Mouse (Mus musculus): ENCODE measurements at regions not wholly inside any gene's neighbourhood (a gene's known extent, or its start where the extent isn't known, plus 50 kb on each side); places are given as distances from the start of the nearest gene placed in this dataset.
A peak's percentile ranks its signal among the peaks of the same experiment; 100 is the strongest.

DNA sequence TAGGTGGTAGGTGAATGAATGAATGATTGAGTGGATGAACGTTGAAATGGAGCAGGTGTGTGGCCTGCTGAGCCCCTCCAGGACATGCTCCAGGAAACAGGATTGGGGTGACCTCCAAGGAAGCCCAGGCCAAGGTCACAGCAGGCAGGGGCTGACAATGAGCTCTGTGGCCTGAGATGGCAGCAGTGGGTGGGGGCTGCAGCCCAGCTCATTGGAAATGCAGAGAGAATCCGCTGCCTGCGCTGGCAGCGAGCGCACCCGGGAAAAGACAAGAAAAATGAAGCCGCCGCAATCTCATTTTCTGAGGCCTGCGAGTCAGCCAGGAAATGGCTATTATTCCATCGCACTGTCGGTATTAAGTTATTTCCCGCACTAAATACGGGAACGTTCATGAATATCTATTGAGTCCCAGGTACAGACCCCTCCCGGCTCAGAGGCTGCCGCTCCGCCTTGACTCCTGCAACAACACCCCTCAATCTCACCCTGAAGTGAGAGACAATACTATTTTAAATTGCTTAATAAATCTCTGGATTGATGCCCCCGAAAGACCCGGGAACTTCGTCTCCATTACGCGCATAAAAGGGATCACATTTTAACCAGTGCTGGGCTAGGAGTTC is 153.7 kb downstream of the Cryba4 start:
- Histone ChIP-seq H3K4me1 (ENCODE audit: insufficient read depth) (peaks cover 27% of the 10 kb centered on the region), H3K9me3 (ENCODE audit: low read length) (no peaks in the 10 kb centered on the region), H3K4me3 (ENCODE audit: low read depth, low read length) (no peak overlapping the region), H3K27me3 (ENCODE audit: insufficient read depth, low read length) (no peaks in the 10 kb centered on the region), H3K27ac (ENCODE audit: low read depth, low read length) (peak overlapping the region; percentile 36; the same call in 1 of the 2 replicates), H3K4me2 (ENCODE audit: low read depth) (peak overlapping the region; percentile 23; the same call in 1 of the 2 replicates), H3K9ac (no peak overlapping the region), H3K36me3 (ENCODE audit: insufficient read depth) (no peaks in the 10 kb centered on the region)
- 18% methylated on average over 22 of the region's 22 CpGs for WGBS
- ATAC-seq (no peak), DNase-seq (peak; percentile 68)
- TF ChIP-seq CTCF (IDR thresholded peaks at IDR 0.05; ENCODE audit: low read depth) = no peak

DNA sequence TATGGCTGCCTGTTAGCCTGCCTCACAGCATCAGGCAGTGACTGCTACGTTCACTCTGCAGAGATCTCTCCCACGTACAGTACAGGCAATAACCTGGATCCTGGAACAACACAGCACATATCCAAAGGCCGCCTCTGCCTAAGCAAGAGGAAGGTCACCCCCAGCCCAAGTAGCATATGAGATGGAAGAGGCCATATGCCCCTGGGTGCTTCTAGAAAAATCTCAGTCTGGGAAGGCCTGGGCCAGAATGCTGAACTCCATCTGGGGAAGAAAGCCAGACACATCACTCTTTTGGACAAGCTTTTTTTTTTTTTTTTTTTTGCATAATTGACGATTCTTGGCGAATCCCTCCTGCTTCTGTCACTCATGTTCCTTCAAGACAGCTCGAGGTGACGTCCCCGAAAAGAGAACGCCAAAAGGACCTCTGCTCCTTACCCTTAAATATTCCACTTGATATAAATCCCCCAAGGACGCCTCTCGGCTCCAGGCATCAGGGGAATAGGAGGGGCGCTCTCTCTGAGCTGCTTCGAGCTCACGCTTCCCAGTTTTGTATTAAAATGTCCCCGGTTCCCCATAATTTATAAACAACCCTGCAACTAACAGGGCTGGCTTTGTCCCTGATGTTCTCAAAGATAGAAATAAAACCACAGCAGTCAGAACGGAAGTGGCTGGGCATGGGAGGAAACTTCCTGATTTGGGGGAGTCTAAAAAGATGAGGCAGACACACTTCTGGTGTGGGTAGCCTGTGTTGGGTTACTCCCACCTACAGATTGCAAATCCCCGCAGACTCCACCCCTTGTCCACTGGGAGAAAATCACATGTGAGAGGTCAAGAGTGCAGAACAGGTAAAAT is 150.4 kb downstream of the Cryba4 start:
- WGBS = 46% methylated on average over 17 of the region's 17 CpGs
- peak; percentile 66 for ATAC-seq

DNA sequence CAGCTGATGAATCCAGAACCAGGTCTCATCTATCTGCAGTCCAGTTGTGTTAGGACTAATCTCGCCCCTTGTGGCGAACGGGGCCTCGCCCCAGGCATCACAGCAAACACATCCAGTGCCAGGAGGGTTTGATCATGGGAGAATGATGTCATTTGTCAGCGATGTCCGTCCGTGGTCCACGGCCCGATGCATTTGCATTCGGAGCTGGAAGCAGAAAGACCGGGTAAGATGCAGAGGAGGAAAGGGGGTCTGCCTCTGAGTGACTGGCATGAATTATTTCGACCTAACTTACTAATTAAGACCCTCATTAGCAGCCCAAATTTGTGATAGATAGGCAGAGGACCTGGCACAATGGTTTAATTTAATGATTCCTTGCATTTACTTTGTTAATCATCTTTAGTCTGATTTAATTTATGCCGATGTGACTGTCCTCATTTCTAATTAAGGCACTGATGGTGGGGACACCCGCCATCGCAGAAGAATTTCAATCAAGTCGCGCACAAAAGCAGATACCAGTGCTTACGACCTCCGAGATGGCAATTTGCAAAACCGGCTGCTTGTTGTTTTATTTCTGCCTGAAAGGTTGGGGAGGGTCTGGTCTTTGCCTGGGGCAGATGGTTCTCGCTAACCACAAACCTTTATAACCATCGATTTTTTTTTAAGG is 141.9 kb downstream of the Cryba4 start:
- Histone ChIP-seq H3K9ac (no peak overlapping the region), H3K4me2 (ENCODE audit: low read depth) (0 out of 2 replicates have a peak overlapping the region, but pooled peaks have one; percentile 2), H3K36me3 (ENCODE audit: insufficient read depth) (no peaks in the 10 kb centered on the region), H3K9me3 (ENCODE audit: low read length) (no peaks in the 10 kb centered on the region), H3K4me1 (ENCODE audit: insufficient read depth) (peaks cover 3% of the 10 kb centered on the region; the same call in 1 of the 2 replicates), H3K4me3 (ENCODE audit: low read depth, low read length) (no peak overlapping the region), H3K27ac (ENCODE audit: low read depth, low read length) (no peak overlapping the region), H3K27me3 (ENCODE audit: insufficient read depth, low read length) (no peaks in the 10 kb centered on the region)
- DNase-seq = peak; percentile 29
- peak; percentile 29; the same call in 1 of the 2 replicates for ATAC-seq
- WGBS = 13% methylated on average over 22 of the region's 22 CpGs
- TF ChIP-seq CTCF (IDR thresholded peaks at IDR 0.05; ENCODE audit: low read depth) = no peak

More for the DNA sequence above, 150.4 kb downstream of the Cryba4 start:
- Histone ChIP-seq H3K27me3 (ENCODE audit: insufficient read depth, low read length) (no peaks in the 10 kb centered on the region), H3K27ac (ENCODE audit: low read depth, low read length) (peak overlapping the region; percentile 51; the same call in 1 of the 2 replicates), H3K4me1 (ENCODE audit: insufficient read depth) (peaks cover 15% of the 10 kb centered on the region), H3K4me3 (ENCODE audit: low read depth, low read length) (no peak overlapping the region), H3K36me3 (ENCODE audit: insufficient read depth) (no peaks in the 10 kb centered on the region), H3K9ac (no peak overlapping the region), H3K9me3 (ENCODE audit: low read length) (no peaks in the 10 kb centered on the region), H3K4me2 (ENCODE audit: low read depth) (no peak overlapping the region)
- TF ChIP-seq CTCF (IDR thresholded peaks at IDR 0.05; ENCODE audit: low read depth) = no peak
- peak; percentile 59 for DNase-seq

DNA sequence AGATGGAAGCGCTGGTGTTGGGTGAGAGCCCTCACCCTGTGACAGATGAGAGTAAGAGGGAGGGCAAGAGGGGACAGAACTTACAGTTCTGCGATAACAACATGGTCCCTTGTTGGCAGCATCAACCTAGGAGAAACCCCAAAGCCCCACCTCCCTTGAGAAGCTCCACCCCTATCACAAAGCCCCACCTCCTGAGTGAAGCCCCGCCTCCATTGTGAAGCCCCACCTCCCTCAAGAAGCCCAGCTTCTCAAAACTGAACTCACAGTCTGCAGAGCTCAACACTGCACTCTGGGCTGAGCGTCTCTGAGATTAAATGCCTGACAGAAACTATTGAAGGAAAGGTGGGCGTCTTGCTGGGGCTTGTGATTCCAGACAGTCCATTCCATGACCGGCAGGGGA is 131.6 kb downstream of the Cryba4 start:
- H3K27ac ChIP-seq (ENCODE audit: low read depth, low read length) = no peak overlapping the region
- H3K4me2 ChIP-seq (ENCODE audit: low read depth) = no peak overlapping the region
- WGBS = 72% methylated on average over 6 of the region's 6 CpGs
- ATAC-seq = no peak
- no peak for DNase-seq
- no peaks in the 10 kb centered on the region for H3K36me3 ChIP-seq (ENCODE audit: insufficient read depth)
- H3K9ac ChIP-seq = no peak overlapping the region
- no peaks in the 10 kb centered on the region for H3K9me3 ChIP-seq (ENCODE audit: low read length)
- no peaks in the 10 kb centered on the region for H3K27me3 ChIP-seq (ENCODE audit: insufficient read depth, low read length)
- H3K4me3 ChIP-seq (ENCODE audit: low read depth, low read length) = no peak overlapping the region
- no peak for TF ChIP-seq CTCF (IDR thresholded peaks at IDR 0.05; ENCODE audit: low read depth)
- no peaks in the 10 kb centered on the region for H3K4me1 ChIP-seq (ENCODE audit: insufficient read depth)

DNA sequence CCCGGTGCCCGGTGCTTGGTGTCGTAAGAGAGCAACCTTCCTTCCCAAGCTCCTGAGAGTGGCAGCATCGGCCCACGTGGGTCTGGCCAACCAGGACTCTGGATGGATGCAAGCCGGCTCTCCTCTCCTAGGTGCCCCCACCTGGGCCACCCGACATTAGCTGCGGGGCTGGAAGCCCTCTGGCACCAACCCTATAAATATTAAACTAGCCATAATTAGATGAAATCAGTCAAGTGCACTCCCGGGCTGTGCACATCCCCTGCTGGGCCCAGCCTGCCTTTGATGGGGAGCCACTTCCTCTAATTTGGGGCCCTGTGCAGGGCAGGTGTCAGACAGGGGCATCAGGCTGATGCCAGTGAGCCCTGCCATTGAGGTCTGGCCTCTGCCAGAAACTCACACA is 130.8 kb downstream of the Cryba4 start:
- ATAC-seq (0 out of 2 replicates have a peak, but pooled peaks have one; percentile 36), DNase-seq (no peak)
- 46% methylated on average over 9 of the region's 9 CpGs for WGBS
- no peak for TF ChIP-seq CTCF (IDR thresholded peaks at IDR 0.05; ENCODE audit: low read depth)
- Histone ChIP-seq H3K27ac (ENCODE audit: low read depth, low read length) (no peak overlapping the region), H3K4me3 (ENCODE audit: low read depth, low read length) (no peak overlapping the region), H3K9ac (no peak overlapping the region), H3K4me1 (ENCODE audit: insufficient read depth) (no peaks in the 10 kb centered on the region), H3K9me3 (ENCODE audit: low read length) (no peaks in the 10 kb centered on the region), H3K36me3 (ENCODE audit: insufficient read depth) (no peaks in the 10 kb centered on the region), H3K27me3 (ENCODE audit: insufficient read depth, low read length) (no peaks in the 10 kb centered on the region), H3K4me2 (ENCODE audit: low read depth) (no peak overlapping the region)

DNA sequence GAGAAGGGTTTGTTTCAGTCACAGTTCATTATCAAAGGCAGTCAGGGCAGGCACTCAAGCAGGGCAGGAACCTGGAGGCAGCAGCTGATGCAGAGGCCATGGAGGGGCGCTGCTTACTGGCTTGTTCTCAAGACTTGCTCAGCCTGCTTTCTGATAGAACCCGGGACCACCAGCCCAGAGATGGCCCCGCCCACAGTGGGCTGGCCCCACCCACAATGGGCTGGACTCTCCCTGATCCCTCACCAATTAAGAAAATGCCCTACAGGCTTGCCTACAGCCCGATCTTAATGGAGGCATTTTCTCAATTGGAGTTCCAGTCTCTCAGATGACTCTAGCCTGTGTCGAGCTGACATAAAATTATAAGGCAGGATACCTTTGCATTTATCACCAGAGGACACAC is 129.7 kb downstream of the Cryba4 start:
- ATAC-seq = no peak

More for the DNA sequence above, 129.7 kb downstream of the Cryba4 start:
- no peaks in the 10 kb centered on the region for H3K27me3 ChIP-seq (ENCODE audit: insufficient read depth, low read length)
- no peaks in the 10 kb centered on the region for H3K36me3 ChIP-seq (ENCODE audit: insufficient read depth)
- DNase-seq = no peak
- no peaks in the 10 kb centered on the region for H3K9me3 ChIP-seq (ENCODE audit: low read length)
- no peak overlapping the region for H3K27ac ChIP-seq (ENCODE audit: low read depth, low read length)
- no peak for TF ChIP-seq CTCF (IDR thresholded peaks at IDR 0.05; ENCODE audit: low read depth)
- H3K4me2 ChIP-seq (ENCODE audit: low read depth) = no peak overlapping the region
- no peaks in the 10 kb centered on the region for H3K4me1 ChIP-seq (ENCODE audit: insufficient read depth)
- H3K9ac ChIP-seq = no peak overlapping the region
- 7% methylated on average over 5 of the region's 5 CpGs for WGBS
- H3K4me3 ChIP-seq (ENCODE audit: low read depth, low read length) = no peak overlapping the region

Data from forebrain, postnatal 0 days (tissue).